In the genomic region with DNA sequence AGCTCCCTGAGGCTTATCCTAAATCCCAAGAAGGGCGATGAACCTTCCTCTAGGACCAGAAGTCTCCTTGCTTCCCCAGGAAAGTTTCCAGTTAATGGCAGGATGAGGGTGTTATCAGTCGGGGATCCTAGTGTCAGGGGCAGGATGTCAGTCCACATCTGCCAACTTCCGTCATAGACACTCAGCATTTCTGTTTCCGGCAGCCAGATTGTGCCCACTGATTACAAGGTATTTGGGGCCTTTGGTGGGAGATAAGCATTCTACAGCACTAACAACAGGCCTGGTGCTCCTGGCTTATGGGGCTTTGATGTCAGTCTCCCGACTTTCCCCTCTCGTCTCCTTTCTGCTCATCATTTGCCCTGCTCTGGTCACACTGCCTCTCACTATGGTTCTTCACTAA, we compare ENCODE assay signal across 20 mouse cellular contexts. TPM values are rescaled to one million over a fixed set of nuclear protein-coding genes. Genes with fewer than 3 reads are reported as not detected.
A peak's percentile ranks its signal among the peaks of the same experiment; 100 is the strongest.
DNase-seq lines count a peak whose midpoint lies in the region; ATAC-seq and TF ChIP-seq lines count a peak whose summit lies in the region.
"Had no signal": no experiment of that assay in that cellular context is flagged by ENCODE, and none has a peak within 500 bp of the region (broad histone marks: within the 10 kb centered on the region; RNA-seq: fewer than 3 reads in every experiment).

No protein-coding gene starts in this region.

- H3K9ac ChIP-seq in kidney, embryonic 16.5 days (replicated peaks; ENCODE audit: low read length): no peak overlapping the region
- H3K9ac ChIP-seq in liver, embryonic 15.5 days: no peak overlapping the region
- H3K9ac ChIP-seq: limb, embryonic 15.5 days; midbrain, embryonic 15.5 days; neural tube, embryonic 15.5 days had no signal

- no peaks in the 10 kb centered on the region for H3K27me3 ChIP-seq in kidney, adult 2 months (replicated peaks; ENCODE audit: control insufficient read depth, insufficient read depth, low read length)
- H3K27me3 ChIP-seq in kidney, embryonic 16.5 days (ENCODE audit: insufficient read depth, low read length): no peaks in the 10 kb centered on the region
- H3K27me3 ChIP-seq in liver, embryonic 15.5 days: no peaks in the 10 kb centered on the region
- H3K27me3 ChIP-seq: limb, embryonic 15.5 days; midbrain, embryonic 15.5 days; neural tube, embryonic 15.5 days had no signal

- ATAC-seq in kidney, embryonic 16.5 days (ENCODE audit: low FRiP score, low TSS enrichment): no peak
- no peak for ATAC-seq in liver, embryonic 15.5 days (ENCODE audit: insufficient read depth)
- peak; percentile 90 for ATAC-seq in megakaryocyte progenitor cell, adult 5-6 weeks (replicated peaks; ENCODE audit: poor library complexity)
- ATAC-seq: forebrain, embryonic 16.5 days; midbrain, embryonic 15.5 days had no signal

- H3K4me2 ChIP-seq in kidney, embryonic 16.5 days (replicated peaks; ENCODE audit: low read depth, low read length): no peak overlapping the region
- H3K4me2 ChIP-seq in liver, embryonic 15.5 days: peak overlapping the region; percentile 13
- H3K4me2 ChIP-seq: limb, embryonic 15.5 days; midbrain, embryonic 15.5 days; neural tube, embryonic 15.5 days had no signal

- 0 out of 2 replicates have a peak overlapping the region, but pooled peaks have one; percentile 9 for H3K27ac ChIP-seq in kidney, adult 2 months (ENCODE audit: insufficient read depth, low read depth, low read length)
- no peak overlapping the region for H3K27ac ChIP-seq in kidney, embryonic 16.5 days (ENCODE audit: low read length)
- no peak overlapping the region for H3K27ac ChIP-seq in liver, embryonic 15.5 days (replicated peaks)
- H3K27ac ChIP-seq: layer of hippocampus, adult 2 months; limb, embryonic 15.5 days; midbrain, embryonic 15.5 days; neural tube, embryonic 15.5 days had no signal

- no peaks in the 10 kb centered on the region for H3K4me1 ChIP-seq in kidney, adult 2 months (ENCODE audit: control insufficient read depth, insufficient read depth, low read length)
- no peaks in the 10 kb centered on the region for H3K4me1 ChIP-seq in kidney, embryonic 16.5 days (ENCODE audit: insufficient read depth, low read length)
- peaks cover 9% of the 10 kb centered on the region for H3K4me1 ChIP-seq in liver, embryonic 15.5 days (replicated peaks)
- H3K4me1 ChIP-seq: limb, embryonic 15.5 days; midbrain, embryonic 15.5 days; neural tube, embryonic 15.5 days had no signal

- TF ChIP-seq POLR2A in kidney, adult 2 months (IDR thresholded peaks at IDR 0.05; ENCODE audit: low read depth, low read length): no peak

- H3K9me3 ChIP-seq in kidney, embryonic 16.5 days (ENCODE audit: low read length): peaks cover 11% of the 10 kb centered on the region; the same call in 1 of the 2 replicates
- H3K9me3 ChIP-seq in liver, embryonic 15.5 days (replicated peaks): no peaks in the 10 kb centered on the region

- peak; percentile 26 for DNase-seq in kidney, adult 2 months
- peak; percentile 28 for DNase-seq in c-Kit-positive CD71-positive TER-119-positive erythroid progenitor cells, embryonic 14.5 days (ENCODE audit: low spot score)
- no peak for DNase-seq in Muller cell, postnatal 12 days (ENCODE audit: inconsistent ontology term)
- no peak for DNase-seq in layer of hippocampus, adult 9-10 months (ENCODE audit: low spot score)
- DNase-seq in adipocyte (ENCODE audit: low spot score): no peak
- DNase-seq: adrenal gland, adult 8-10 months; cerebellum, adult 11-12 months; cerebellum, postnatal 14 days; embryo, embryonic 11 days; heart, postnatal 10 days; kidney, postnatal 10 days; thymus, postnatal 4 days had no signal

- WGBS in kidney, adult 2 months: 71% methylated on average over 6 of the region's 6 CpGs
- WGBS in kidney, embryonic 16.5 days: 83% methylated on average over 6 of the region's 6 CpGs
- WGBS in liver, embryonic 15.5 days (ENCODE audit: insufficient replicate concordance): 18% methylated on average over 6 of the region's 6 CpGs

- no peak overlapping the region for H3K4me3 ChIP-seq in kidney, adult 2 months (ENCODE audit: insufficient read depth, low read depth, low read length)
- no peak overlapping the region for H3K4me3 ChIP-seq in kidney, embryonic 16.5 days (ENCODE audit: low read length)
- H3K4me3 ChIP-seq in liver, embryonic 15.5 days (replicated peaks): no peak overlapping the region
- H3K4me3 ChIP-seq: layer of hippocampus, adult 2 months; limb, embryonic 15.5 days; midbrain, embryonic 15.5 days; neural tube, embryonic 15.5 days had no signal

- TF ChIP-seq CTCF in kidney, adult 2 months (conservative IDR thresholded peaks at IDR 0.05; ENCODE audit: insufficient read depth, insufficient read length, low read depth, low read length): no peak

- no peaks in the 10 kb centered on the region for H3K36me3 ChIP-seq in kidney, adult 2 months (ENCODE audit: control insufficient read depth, insufficient read depth, low read length)
- no peaks in the 10 kb centered on the region for H3K36me3 ChIP-seq in kidney, embryonic 16.5 days (ENCODE audit: insufficient read depth, low read length)
- H3K36me3 ChIP-seq in liver, embryonic 15.5 days (replicated peaks): no peaks in the 10 kb centered on the region
- H3K36me3 ChIP-seq: limb, embryonic 15.5 days; midbrain, embryonic 15.5 days; neural tube, embryonic 15.5 days had no signal

RNA-seq across cellular contexts. Expression of gene Swap70, which starts 12.1 kb away (rescaled TPM):
- 10.0 and 12.5 TPM in 2 replicates for polyA plus RNA-seq in kidney, adult 2 months (2012; rRNA removed)
- polyA plus RNA-seq in kidney, embryonic 16.5 days (2015; fragmentation: Nextera tagmentation; extraction: Ambion mirVana): 32.1 and 34.2 TPM in 2 replicates
- polyA plus RNA-seq in liver, embryonic 15.5 days (2015; fragmentation: Nextera tagmentation; extraction: Ambion mirVana): 7.8 and 9.0 TPM in 2 replicates
- total RNA-seq in megakaryocyte progenitor cell, adult 5-6 weeks (2015): 30.1 and 36.6 TPM in 2 replicates
- total RNA-seq in megakaryocyte progenitor cell, adult 5-6 weeks (2017): 67.0 and 68.6 TPM in 2 replicates

Comparison
In these comparisons a context has a peak if more than half of its experiments do, and no peak if none do; other contexts are left out.
1. DNase-seq: peak in kidney, adult 2 months (single experiment) and c-Kit-positive CD71-positive TER-119-positive erythroid progenitor cells, embryonic 14.5 days (single experiment); none in Muller cell, postnatal 12 days (single experiment), layer of hippocampus, adult 9-10 months (single experiment) and adipocyte (single experiment).